Mouse (Mus musculus) ovary, adult 18-20 months (tissue): ENCODE results near the gene 4930562C15Rik.

ENCODE experiments used
- DNase-seq: peaks from one replicate; pipeline ENCODE4 v3.0.0; 2022; ENCODE audit warnings: low spot score, mixed read lengths

4930562C15Rik gene

DNA sequence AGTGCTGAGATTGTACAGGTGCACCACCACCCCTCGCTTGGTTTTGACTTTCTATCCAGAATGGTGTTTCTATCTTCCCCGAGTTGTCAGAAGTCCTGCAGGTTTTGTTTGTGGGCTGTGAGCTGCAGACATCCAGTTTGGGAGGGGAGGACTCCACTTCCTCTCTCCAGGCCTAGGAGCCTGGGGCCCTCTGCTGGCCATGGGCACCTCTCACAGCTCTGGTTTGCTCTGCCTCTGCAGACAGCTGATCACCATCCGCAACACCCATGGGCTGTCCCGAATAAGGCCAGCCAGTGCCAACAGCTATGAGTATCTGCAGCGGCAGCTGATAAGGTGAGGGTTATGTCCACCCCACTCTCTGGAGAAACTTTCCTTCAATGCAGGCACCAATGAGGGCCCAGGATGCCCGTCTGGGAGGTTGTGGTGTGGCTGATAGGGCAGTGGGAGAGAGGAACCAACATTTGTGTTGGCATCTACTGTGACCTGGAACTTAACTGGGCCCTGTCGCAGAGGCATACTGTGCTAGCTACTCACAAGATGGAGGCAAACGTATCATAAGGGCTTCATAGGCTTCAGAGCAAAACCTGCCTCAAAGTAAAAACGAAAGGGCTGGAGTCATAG is 27.8 kb downstream of the 4930562C15Rik start:
- peak; percentile 78 for DNase-seq

DNA sequence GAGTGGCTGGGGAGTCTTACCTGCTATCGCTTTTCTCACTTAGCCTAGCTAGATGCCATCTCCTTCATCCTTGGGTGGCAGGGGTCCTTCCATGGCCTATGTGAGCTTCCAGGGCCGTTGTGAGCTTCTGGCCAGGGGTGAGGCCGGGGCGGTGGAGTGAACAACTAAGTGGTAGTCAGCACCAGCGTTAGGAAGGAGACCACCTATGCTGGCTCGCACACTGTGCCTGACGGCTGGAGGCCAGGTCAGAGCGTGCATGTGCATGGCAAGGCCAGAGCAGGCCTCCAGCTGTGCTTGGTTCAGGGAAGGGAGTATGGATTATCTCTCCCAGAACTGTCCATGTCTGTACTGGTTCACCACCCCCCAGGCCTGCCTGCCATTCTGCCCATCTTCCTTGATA is 28.5 kb downstream of the 4930562C15Rik start:
- DNase-seq = no peak

DNA sequence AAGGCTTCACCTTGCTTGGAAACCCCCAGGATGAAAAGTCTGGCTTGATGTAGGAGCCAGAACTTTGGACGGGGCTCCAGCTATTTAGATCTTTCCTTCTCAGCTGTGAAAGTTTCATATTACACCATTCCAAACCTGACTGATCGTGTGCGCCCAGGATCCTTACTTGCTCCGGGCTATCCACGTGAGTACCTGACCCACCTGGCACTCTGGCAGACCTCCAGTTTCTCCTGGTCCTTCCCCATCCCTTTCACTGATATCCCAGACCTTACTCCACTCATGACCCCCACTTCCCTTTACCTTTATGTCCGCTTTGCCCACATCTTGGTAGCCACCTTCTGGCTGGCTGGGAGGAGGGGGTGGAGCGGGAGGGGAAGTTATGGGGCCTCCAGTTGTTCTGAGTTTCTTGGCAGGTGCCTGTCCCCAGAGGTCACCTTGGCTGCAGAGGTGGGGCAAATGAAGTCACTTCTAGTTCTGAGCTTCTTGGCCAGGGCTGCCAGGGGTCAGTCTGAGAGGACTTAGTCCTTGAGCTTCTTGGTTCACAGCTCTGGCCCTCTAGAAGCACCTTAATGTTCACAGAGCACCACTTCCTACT is 31.0 kb downstream of the 4930562C15Rik start:
- DNase-seq = no peak

DNA sequence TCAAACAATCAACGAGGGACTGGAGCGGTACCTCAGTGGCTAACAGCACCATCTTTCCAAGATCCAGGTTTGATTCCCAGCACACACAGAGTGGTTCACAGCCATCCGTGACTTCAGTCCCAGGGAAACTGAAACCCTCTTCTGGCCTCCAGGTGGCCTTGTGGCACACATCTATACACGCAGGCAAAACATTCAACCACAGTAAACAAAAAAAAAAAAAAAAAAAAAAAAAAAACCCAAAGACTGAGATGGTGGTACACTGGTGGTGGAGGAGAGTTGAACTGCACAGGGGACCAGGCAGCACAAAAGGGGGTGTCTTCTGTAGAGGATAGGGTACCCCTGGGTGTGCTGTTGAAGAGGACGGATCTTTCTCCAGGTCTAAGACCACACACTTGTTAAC is 35.3 kb downstream of the 4930562C15Rik start:
- DNase-seq = no peak

DNA sequence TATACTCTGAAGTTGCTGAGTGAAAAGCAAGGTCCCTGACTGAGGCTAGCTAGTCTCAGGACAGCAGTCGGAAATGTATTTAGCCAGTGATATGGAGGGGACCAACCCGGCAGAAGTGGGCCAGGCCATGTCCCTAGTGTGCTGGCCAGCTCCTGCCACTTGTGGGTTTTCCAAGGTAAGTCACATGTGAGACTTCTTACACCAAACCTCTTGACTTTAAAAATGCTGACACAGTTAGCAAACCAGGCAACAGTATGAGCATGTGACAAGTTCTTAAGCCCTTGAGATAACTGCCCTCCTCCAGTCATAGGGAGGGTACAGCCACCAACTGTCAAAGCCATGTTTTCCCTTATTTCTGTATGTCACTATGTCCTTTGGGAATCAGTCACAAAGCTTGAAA is 36.7 kb downstream of the 4930562C15Rik start:
- DNase-seq = no peak

DNA sequence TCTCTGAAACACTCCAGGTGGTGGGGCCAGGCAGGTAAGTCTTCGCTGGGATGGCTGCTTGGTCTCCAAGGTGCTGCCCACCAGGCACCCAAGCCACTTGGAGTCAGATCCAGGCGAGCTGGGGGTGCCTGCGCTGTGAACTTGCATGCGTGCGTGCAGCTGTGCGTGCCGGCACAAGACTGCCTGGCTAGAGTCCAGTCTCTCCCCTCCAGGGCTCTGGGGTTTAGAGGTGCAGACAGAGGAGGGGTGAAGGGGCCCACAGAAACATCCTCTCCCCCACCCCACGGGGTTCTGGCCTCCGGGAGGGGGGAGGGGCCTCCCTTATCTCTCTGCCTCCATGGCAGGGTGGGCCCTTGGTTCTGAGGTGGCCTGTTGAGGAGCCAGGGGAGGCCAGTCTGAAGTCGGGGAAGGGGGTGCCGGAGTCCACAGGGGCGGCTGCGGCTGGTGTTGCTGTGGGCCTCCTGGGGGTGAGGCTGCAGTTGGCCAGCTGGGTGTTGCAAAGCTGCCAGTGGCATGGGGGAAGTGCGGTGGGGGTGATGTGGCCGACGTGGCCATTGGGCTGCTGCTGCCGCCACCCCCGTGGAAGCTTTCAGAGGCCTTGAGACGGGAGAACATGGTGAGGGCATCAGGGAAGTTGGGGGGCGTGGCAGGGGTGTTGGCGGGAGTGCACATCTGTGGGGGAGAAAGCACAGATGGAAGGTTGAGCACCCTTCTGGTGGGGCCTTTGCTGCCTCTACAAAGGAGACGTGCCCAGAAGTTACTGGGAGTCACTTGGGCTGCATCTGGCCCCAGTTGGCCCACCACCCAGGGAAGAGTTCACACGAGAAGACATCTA is 40.2 kb downstream of the 4930562C15Rik start:
- no peak for DNase-seq

DNA sequence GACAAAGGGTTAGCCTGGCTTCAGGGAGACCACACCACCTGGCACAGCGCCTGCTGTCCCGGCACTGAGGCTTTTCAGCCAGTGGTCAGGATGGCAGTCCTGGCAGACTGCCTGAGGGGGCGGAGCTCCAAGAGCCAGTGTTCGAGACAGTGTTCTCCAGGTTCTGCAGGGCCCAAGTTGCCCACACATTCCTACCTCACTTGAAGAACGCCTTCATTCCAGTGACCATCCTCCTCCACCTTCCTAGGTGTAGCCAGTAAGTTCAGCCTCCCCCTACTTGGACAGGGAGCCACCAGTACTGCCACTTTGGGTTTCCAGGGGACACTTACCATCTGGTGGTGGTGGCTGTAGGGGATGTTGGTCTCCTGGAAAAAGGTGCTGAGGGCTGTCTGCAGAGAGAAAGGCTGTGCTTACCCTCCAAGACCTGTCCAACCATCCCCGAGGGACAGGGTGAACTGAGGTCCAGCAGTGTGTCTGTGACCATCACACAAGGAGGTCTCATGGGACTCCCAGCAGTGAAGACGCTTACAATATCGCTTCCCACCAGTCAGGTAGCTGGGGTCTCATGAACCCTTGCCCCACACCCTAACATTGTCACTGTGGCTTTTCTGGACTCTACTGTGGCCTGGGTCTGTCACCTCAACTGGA is 40.9 kb downstream of the 4930562C15Rik start:
- peak; percentile 49 for DNase-seq

DNA sequence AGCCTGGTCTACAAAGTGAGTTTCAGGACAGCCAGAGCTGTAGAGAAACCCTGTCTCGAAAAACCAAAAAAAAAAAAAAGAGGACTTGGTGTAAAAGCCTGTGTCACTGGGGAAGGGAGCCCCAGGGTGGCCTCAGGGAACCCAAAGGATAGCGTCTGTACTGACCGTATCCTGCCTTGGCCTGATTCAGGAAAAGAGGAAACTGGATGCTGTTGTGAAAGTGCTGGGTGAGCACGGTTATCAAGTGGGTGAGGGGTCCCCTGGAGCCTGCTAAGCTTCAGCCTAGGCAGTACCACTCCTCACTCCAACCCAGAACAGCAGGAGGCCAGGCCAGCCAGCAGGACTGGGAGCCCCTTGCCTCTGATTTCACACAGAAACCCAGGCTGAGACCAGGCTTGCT is 42.0 kb downstream of the 4930562C15Rik start:
- DNase-seq = no peak

DNA sequence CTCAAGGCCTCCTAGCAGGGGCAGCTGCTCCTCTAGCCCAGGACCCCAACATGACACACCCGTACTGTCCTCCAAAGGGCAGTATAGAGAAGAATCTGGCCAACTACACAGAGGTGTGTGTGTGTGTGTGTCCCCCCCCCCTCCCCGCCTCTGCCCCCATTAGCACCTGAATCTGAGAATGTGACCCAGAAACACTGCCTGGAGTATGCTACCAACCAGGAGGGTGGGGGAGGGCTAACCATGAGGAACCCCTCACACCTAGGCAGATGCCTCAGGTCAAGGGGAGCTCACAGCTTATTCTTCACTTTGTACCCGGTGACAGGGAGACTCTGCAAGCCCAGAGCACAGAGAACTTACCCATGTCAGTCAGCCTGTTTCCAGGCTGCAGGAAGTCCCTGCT is 42.5 kb downstream of the 4930562C15Rik start:
- DNase-seq = no peak

DNA sequence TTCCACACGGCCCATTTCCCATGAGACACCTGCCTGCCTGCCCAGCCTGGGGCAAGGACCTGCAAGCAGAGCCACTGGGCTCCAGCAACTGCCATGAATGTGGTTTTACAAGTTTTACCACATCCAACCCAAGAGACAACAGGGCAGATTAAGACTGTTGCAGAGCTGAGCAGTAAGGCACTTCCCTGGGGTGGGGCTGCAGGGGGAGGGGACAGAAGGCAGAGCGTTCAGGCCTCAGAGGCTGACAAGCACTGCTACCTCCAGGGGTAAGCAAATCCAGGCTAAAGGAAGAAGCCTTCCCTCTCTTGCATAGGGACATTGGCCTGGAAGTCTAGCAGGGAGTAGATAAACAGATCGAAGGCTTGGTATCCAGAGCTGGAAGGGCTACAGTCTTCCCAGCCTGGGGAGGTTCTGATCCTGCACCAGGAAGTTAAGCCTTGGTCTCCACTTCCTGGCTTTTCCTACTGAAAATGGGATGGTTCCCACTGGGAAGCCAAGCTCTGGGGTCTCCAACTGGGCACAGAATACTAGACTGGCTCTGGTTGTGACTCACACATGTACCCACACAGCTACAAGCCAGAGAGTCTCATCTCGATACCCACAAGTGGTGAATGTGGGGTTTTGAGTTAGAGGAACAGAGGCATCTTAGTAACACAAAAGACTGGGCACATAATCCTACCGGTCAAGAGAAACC is 43.1 kb downstream of the 4930562C15Rik start:
- DNase-seq = no peak

DNA sequence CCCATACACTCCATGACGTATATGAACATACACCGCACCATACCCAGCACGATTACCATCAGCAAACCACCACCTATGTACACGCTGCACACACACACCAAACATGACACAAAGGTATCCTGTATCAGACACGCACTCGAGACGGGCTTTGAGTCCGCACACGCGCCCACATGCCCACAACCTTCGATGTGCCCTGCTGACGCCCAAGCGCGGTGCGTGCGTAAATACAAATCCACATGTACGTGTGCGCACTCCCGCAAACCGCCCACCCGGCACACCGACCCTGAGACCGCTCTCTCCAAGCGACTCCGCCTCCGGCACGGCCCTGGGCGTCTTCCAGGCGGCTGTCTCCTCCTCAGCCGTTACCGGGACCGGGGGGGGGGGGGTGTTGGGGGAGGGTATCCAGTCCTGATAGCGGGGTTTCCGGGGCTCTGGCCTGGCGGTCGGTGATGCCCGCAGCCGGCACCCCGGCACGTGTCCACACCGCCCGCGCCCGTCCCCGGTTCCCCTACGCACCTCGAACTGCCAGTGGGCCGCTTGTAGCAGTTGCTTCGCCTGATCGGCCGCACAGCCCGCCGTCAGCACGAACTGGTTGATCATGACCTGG is 44.0 kb downstream of the 4930562C15Rik start:
- DNase-seq = no peak

DNA sequence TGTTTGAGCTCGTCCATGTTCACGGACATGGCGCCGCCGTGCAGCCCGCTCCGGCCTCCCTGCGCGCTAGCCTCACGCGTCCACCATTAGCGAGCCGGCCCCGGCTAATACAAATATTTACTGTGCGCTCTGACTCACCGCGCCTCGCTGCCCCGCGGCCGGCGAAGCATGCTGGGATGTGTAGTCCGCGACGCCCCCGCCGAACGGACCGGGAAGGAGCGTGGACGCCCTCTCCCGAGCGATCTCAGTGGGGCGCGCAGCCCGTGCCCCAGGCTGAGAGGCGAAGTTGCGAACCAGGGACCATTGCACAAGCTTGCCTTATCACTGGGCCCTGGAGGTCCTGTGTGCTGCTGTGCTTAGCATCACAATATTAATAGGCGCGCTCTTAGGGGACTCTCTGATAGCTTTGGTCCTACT is 44.5 kb downstream of the 4930562C15Rik start:
- peak; percentile 86 for DNase-seq

DNA sequence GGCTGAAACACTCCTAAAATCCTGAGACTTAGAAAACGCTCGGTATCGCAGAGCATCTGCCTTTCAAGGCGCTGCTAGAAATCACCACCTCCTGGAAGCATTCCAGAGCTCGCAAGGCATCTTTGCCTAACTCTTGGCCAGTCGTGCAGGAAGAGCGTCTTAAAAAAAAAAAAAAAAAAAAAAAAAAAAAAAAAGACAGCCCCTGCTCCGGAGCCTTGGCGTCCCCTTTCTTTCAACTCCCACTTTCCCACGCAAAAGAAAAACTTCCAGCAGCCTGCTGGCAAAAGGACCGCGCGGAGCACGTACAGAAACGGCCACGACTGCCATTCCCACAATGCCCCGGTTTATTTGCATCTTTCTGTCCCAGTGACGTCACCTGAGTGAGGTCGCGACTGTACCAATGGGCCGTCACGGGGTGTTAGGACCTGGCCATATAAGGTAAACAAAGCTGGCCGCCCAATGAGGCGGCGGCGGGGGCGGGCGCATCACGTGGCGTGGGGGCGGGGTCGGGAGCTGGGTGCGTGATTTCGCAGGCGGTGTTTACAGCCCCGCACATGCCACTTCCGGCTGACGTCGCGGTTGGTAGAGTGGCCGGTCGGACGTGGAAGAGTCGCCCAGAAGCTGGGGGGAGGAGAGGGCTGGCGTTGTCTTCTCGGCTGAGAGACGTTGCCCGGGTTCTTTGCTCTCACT is 45.1 kb downstream of the 4930562C15Rik start, which contains the start of gene Ubald1:
Ubald1 (minus strand) TSS at position 180 of the 690 bp plus-strand sequence.
- peak; percentile 98 for DNase-seq

DNA sequence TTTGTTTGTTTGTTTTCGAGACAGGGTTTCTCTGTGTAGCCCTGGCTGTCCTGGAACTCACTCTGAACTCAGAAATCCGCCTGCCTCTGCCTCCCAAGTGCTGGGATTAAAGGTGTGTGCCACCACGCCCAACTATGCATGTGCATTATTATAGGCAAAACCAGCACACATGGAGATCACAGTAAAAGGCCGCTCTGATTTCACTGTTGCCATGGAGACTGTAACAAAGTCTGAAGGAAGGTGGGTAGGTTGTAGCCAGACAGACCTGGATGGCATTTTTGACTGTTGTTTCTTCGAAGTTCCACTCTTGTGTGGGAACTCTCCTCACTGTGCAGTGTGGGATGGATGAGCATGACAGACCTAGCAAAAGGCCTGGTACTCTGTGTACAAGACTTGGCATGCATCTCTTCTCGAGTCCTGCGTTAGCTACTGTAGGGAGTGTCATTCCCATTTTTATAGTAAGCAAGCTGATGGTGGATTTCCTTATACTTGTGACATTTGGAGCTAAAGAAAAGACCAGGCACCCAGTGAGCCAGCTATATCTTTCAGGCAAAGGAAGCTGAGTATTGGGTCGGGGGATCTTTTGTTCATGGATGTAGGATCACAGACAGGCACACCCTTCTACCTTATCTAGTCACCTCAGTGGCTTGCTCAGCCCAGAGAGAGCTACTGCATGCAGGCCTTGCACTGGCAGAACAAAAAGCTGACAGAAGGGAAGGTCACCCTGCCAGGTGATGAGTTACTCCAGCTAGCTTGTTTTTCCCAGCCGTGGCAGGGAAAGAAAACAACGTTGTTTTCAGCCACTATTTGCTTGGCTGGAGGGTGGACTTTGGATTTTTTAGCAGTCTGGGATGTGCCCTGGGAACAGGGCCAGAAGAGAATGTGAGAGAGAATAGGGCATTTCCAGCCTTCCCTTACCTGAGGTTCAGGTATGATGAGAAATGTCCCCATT is 46.5 kb downstream of the 4930562C15Rik start:
- DNase-seq = no peak

DNA sequence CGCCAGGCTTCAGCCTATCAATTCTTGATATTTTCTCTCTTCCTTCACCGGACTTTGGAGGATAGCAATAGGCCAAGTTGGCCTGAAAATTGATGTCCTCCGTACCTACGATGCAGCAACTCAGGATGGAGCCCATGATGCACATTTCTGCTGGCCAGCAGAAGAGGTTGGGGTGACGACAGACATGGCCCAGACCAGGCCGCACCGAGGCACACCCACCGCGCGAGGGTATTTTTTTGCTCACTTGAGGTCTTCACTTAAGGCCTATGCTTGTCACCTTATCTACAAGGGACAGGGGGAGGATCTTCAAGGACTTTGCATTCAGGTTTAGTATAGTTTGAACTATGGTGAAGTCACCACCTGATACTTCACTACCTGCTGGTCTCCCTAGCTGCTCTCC is 49.7 kb downstream of the 4930562C15Rik start:
- no peak for DNase-seq

DNA sequence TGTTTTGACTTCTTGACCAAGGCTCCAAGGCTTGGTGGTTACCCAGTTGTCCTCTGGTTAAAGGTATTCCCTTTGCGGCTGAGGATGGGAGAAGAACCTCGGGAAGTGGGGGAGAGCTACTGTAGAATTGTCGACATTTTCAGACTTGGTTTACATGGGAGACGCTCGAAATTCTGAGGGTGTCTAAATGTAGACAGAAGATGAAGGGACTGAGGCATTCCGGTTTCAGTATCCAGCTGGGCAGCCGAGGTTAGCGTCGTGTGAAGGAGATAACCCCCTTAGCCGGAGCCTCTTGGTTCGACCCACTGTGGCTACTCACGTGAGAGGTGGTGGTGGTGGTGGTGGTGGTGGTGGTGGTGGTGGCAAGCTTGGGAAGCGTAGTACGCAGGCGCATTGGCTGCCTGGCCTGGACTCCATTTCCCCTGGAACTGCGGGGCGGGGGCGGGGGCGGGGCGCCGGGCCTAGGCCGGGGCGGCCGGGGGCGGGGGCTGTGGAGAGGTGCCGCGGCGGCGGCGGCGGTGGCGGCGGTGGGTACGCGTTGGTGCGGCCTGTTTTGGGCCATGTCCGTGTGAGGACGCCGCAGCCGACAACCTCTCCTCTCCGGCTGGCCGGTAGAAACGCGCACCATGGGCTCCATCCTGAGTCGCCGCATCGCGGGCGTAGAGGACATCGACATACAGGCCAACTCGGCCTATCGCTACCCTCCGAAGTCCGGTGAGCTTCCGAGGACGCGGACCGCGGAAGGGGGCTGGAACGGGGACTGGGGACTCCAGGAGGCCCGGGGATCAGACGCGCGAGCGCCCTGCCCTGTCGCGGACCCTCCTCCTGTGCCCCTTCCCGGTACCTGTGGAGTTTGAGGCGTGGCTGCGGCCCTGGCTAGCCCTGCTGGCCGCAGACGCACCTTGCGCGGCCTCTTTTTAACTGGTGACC is 50.8 kb downstream of the 4930562C15Rik start, which contains the start of gene Mgrn1:
Mgrn1 (plus strand) TSS at position 490 of the 930 bp plus-strand sequence.
- peak; percentile 83 for DNase-seq

DNA sequence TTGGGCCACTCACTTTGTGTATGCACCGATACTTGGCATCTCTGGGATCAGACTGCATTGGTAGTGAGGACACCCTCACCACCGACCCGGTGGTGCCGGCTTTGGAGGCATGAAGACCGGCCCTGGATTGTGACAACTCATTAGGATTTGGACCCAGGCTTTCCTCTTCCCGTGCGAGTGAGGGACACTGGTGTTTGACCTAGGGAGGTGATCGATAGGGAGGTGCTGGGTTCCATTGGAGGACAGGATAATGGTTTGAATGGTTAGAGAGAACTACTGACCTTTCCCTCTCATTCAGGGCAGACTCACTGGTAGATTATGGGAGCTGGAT is 51.4 kb downstream of the 4930562C15Rik start:
- no peak for DNase-seq

DNA sequence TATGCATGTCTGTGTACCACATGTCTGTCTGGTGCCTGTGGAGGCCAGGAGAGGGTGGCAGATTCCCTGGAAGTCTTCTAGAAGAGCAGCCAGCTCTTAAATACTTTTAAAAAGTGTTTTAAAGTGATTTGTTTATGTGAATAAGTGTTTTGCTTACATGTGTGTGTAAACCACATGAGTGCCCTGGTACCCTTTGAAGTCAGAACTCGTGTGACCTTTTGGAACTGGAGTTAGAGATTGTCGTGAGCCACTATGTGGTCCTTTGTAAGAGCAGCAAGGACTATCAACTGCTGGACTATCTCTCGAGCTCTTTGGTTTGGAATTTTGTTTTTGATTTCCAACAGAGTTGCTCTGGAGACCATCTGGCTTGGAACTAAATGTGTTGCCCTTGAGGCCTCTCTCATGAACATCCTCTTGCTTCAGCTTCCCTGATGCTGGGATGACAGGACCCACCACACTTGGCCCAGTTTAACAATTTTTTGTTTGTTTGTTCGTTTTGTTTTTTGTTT is 55.0 kb downstream of the 4930562C15Rik start:
- DNase-seq = no peak
